17 mouse cellular contexts compared by ENCODE assay signal in genomic region chr2:75670446-75671336, GRCm38 (mm10). TPM values are rescaled to one million over a fixed set of nuclear protein-coding genes. Genes with fewer than 3 reads are reported as not detected.
A peak's percentile ranks its signal among the peaks of the same experiment; 100 is the strongest.
DNase-seq lines count a peak whose midpoint lies in the region; ATAC-seq and TF ChIP-seq lines count a peak whose summit lies in the region.
"Had no signal": no experiment of that assay in that cellular context is flagged by ENCODE, and none has a peak within 500 bp of the region (broad histone marks: within the 10 kb centered on the region; RNA-seq: fewer than 3 reads in every experiment).

No protein-coding gene starts in this region.

- H3K27me3 ChIP-seq in forebrain, embryonic 14.5 days (replicated peaks; ENCODE audit: control insufficient read depth, insufficient read depth, low read length) = no peaks in the 10 kb centered on the region
- H3K27me3 ChIP-seq in forebrain, embryonic 11.5 days (ENCODE audit: control insufficient read depth, insufficient read depth, low read length) = no peaks in the 10 kb centered on the region
- no peaks in the 10 kb centered on the region for H3K27me3 ChIP-seq in limb, embryonic 14.5 days (ENCODE audit: control insufficient read depth, insufficient read depth, low read length)
- H3K27me3 ChIP-seq in limb, embryonic 10.5 days (ENCODE audit: low read depth, poor library complexity, severe bottlenecking) = no peaks in the 10 kb centered on the region
- H3K27me3 ChIP-seq: heart, embryonic 15.5 days; limb, embryonic 12.5 days; Patski had no signal

- H3K9ac ChIP-seq in forebrain, embryonic 14.5 days (ENCODE audit: low read length) = no peak overlapping the region
- no peak overlapping the region for H3K9ac ChIP-seq in forebrain, embryonic 11.5 days (ENCODE audit: low read length)
- no peak overlapping the region for H3K9ac ChIP-seq in limb, embryonic 14.5 days (ENCODE audit: low read depth, low read length, severe bottlenecking)
- H3K9ac ChIP-seq: heart, embryonic 15.5 days; limb, embryonic 12.5 days had no signal

- 0 out of 2 replicates have a peak, but pooled peaks have one; percentile 12 for ATAC-seq in forebrain, embryonic 14.5 days
- no peak for ATAC-seq in forebrain, embryonic 11.5 days (replicated peaks; ENCODE audit: low FRiP score)
- 0 out of 2 replicates have a peak, but pooled peaks have one; percentile 5 for ATAC-seq in limb, embryonic 14.5 days (ENCODE audit: low FRiP score, low read depth)
- ATAC-seq in megakaryocyte-erythroid progenitor cell, adult 5-6 weeks (replicated peaks; ENCODE audit: low FRiP score, low TSS enrichment, poor library complexity, severe bottlenecking) = peak; percentile 20; the same call in 1 of the 2 replicates
- ATAC-seq: Patski had no signal

- no peak for DNase-seq in forebrain, embryonic 14.5 days (ENCODE audit: low spot score)
- DNase-seq in forebrain, embryonic 11.5 days (ENCODE audit: low spot score) = no peak
- DNase-seq in limb, embryonic 14.5 days (ENCODE audit: low spot score) = no peak
- no peak for DNase-seq in limb, embryonic 10.5 days (ENCODE audit: low spot score)
- peak; percentile 61 for DNase-seq in ZHBTc4 (ENCODE audit: low read depth, low spot score)
- no peak for DNase-seq in right cerebral cortex, postnatal 4 days
- no peak for DNase-seq in adrenal gland, postnatal 25 days
- DNase-seq: adrenal gland, postnatal 14 days; embryo, embryonic 11 days; gastrocnemius, postnatal 10 days; kidney, adult 8-10 months; spleen, adult 18-20 months had no signal

- no peak for TF ChIP-seq POLR2A in limb, embryonic 14.5 days (IDR thresholded peaks at IDR 0.05; ENCODE audit: borderline replicate concordance, extremely low read depth, insufficient read depth, insufficient read length)

- H3K36me3 ChIP-seq in forebrain, embryonic 14.5 days (ENCODE audit: control insufficient read depth, insufficient read depth, low read length) = no peaks in the 10 kb centered on the region
- H3K36me3 ChIP-seq in forebrain, embryonic 11.5 days (ENCODE audit: control insufficient read depth, insufficient read depth, low read length) = no peaks in the 10 kb centered on the region
- peaks cover 9% of the 10 kb centered on the region; the same call in 1 of the 2 replicates for H3K36me3 ChIP-seq in limb, embryonic 14.5 days (ENCODE audit: control insufficient read depth, insufficient read depth, low read length)
- H3K36me3 ChIP-seq in limb, embryonic 10.5 days = peaks cover 31% of the 10 kb centered on the region

- H3K27ac ChIP-seq in forebrain, embryonic 14.5 days (ENCODE audit: low read depth, low read length) = no peak overlapping the region
- H3K27ac ChIP-seq in forebrain, embryonic 11.5 days (ENCODE audit: low read depth, low read length) = no peak overlapping the region
- no peak overlapping the region for H3K27ac ChIP-seq in limb, embryonic 14.5 days (replicated peaks; ENCODE audit: low read depth, low read length)
- no peak overlapping the region for H3K27ac ChIP-seq in limb, embryonic 10.5 days
- H3K27ac ChIP-seq: forebrain, embryonic 10.5 days; heart, embryonic 15.5 days had no signal

- no peak overlapping the region for H3K4me3 ChIP-seq in forebrain, embryonic 14.5 days (ENCODE audit: low read depth, low read length)
- H3K4me3 ChIP-seq in forebrain, embryonic 11.5 days (ENCODE audit: low read depth, low read length) = no peak overlapping the region
- H3K4me3 ChIP-seq in limb, embryonic 14.5 days (replicated peaks; ENCODE audit: low read length) = no peak overlapping the region
- H3K4me3 ChIP-seq in limb, embryonic 10.5 days = no peak overlapping the region
- H3K4me3 ChIP-seq: forebrain, embryonic 10.5 days; heart, embryonic 15.5 days; limb, embryonic 12.5 days had no signal

- no peaks in the 10 kb centered on the region for H3K9me3 ChIP-seq in forebrain, embryonic 14.5 days (replicated peaks; ENCODE audit: control insufficient read depth, low read length)
- H3K9me3 ChIP-seq in forebrain, embryonic 11.5 days (ENCODE audit: control insufficient read depth, low read length) = no peaks in the 10 kb centered on the region
- H3K9me3 ChIP-seq in limb, embryonic 14.5 days (ENCODE audit: control insufficient read depth, low read length) = no peaks in the 10 kb centered on the region
- H3K9me3 ChIP-seq in limb, embryonic 10.5 days (replicated peaks) = no peaks in the 10 kb centered on the region
- H3K9me3 ChIP-seq: forebrain, embryonic 10.5 days; heart, embryonic 15.5 days; limb, embryonic 12.5 days had no signal

- H3K4me2 ChIP-seq in forebrain, embryonic 14.5 days (ENCODE audit: low read length) = no peak overlapping the region
- no peak overlapping the region for H3K4me2 ChIP-seq in forebrain, embryonic 11.5 days (ENCODE audit: low read depth, low read length, severe bottlenecking)
- no peak overlapping the region for H3K4me2 ChIP-seq in limb, embryonic 14.5 days (replicated peaks; ENCODE audit: low read depth, low read length, severe bottlenecking)
- H3K4me2 ChIP-seq: heart, embryonic 15.5 days; limb, embryonic 12.5 days had no signal

- no peaks in the 10 kb centered on the region for H3K4me1 ChIP-seq in forebrain, embryonic 14.5 days (ENCODE audit: control insufficient read depth, insufficient read depth, low read length)
- H3K4me1 ChIP-seq in forebrain, embryonic 11.5 days (replicated peaks; ENCODE audit: control insufficient read depth, insufficient read depth, low read length) = no peaks in the 10 kb centered on the region
- no peaks in the 10 kb centered on the region for H3K4me1 ChIP-seq in limb, embryonic 14.5 days (ENCODE audit: control insufficient read depth, insufficient read depth, low read length)
- no peaks in the 10 kb centered on the region for H3K4me1 ChIP-seq in limb, embryonic 10.5 days
- H3K4me1 ChIP-seq: forebrain, embryonic 10.5 days; heart, embryonic 15.5 days; limb, embryonic 12.5 days had no signal

- 85% methylated on average over 6 of the region's 6 CpGs for WGBS in forebrain, embryonic 14.5 days
- WGBS in forebrain, embryonic 11.5 days = 83% methylated on average over 6 of the region's 6 CpGs
- WGBS in limb, embryonic 14.5 days = 82% methylated on average over 6 of the region's 6 CpGs
- 85% methylated on average over 6 of the region's 6 CpGs for WGBS in limb, embryonic 10.5 days

RNA-seq across cellular contexts. Expression of gene Hnrnpa3, which starts 11.6 kb away (rescaled TPM):
- polyA plus RNA-seq in forebrain, embryonic 14.5 days (2014; fragmentation: Nextera tagmentation; extraction: Ambion mirVana) = 182 and 209 TPM in 2 replicates
- polyA plus RNA-seq in forebrain, embryonic 11.5 days (2014; fragmentation: Nextera tagmentation; extraction: Ambion mirVana) = 318 and 325 TPM in 2 replicates
- polyA plus RNA-seq in limb, embryonic 14.5 days (2012; rRNA removed) = 352 and 733 TPM in 2 replicates
- polyA plus RNA-seq in limb, embryonic 14.5 days (2014; fragmentation: Nextera tagmentation; extraction: Ambion mirVana) = 231 and 233 TPM in 2 replicates
- polyA plus RNA-seq in limb, embryonic 10.5 days (2016; fragmentation: Nextera tagmentation; extraction: Ambion mirVana) = 352 and 369 TPM in 2 replicates
- 791 and 833 TPM in 2 replicates for total RNA-seq in megakaryocyte-erythroid progenitor cell, adult 5-6 weeks (2014; fragmentation: Nextera tagmentation)
- total RNA-seq in megakaryocyte-erythroid progenitor cell, adult 5-6 weeks (2017) = 389 and 460 TPM in 2 replicates
- 426 and 454 TPM in 2 replicates for total RNA-seq in adrenal gland, postnatal 25 days (2021)

RNA-seq across cellular contexts. Expression of gene Nfe2l2, which starts 33.8 kb away (rescaled TPM):
- 17.7 and 17.9 TPM in 2 replicates for polyA plus RNA-seq in forebrain, embryonic 14.5 days (2014; fragmentation: Nextera tagmentation; extraction: Ambion mirVana)
- 26.8 and 27.0 TPM in 2 replicates for polyA plus RNA-seq in forebrain, embryonic 11.5 days (2014; fragmentation: Nextera tagmentation; extraction: Ambion mirVana)
- polyA plus RNA-seq in limb, embryonic 14.5 days (2012; rRNA removed) = 28.3 and 32.5 TPM in 2 replicates
- 37.4 and 37.6 TPM in 2 replicates for polyA plus RNA-seq in limb, embryonic 14.5 days (2014; fragmentation: Nextera tagmentation; extraction: Ambion mirVana)
- polyA plus RNA-seq in limb, embryonic 10.5 days (2016; fragmentation: Nextera tagmentation; extraction: Ambion mirVana) = 33.8 and 37.2 TPM in 2 replicates
- 127 and 136 TPM in 2 replicates for total RNA-seq in megakaryocyte-erythroid progenitor cell, adult 5-6 weeks (2014; fragmentation: Nextera tagmentation)
- 123 and 130 TPM in 2 replicates for total RNA-seq in megakaryocyte-erythroid progenitor cell, adult 5-6 weeks (2017)
- 106 TPM in 2 replicates for total RNA-seq in adrenal gland, postnatal 25 days (2021)
